Mouse (Mus musculus): ENCODE measurements at regions not wholly inside any gene's neighbourhood (a gene's known extent, or its start where the extent isn't known, plus 50 kb on each side); places are given as distances from the start of the nearest gene placed in this dataset.

GRCm38 (mm10) chr7:121214181-121214580 lies 132.7 kb downstream of the Otoa start:
- no peak for DNase-seq

- no peak for DNase-seq
Observed at GRCm38 (mm10) chr7:121215032-121215431, 133.6 kb downstream of the Otoa start.

DNA sequence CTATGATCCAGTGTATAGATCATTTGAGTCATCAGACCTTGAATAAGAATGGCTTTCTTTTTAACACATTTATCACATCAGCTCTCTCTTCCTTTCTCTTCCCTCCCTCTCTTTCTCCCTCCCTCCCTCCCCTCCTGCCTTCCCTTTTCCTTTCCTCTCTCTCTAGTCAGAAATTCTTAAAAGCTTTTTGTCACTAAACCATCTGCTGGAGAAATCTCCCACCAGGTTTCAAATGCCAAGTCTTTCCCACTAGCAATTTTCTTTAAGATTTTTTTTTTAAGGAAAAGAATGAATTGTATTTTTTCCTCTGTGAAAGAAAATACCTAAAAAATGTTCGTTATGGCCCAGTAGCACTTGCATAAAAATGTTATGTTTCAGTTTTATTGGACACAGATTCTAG lies 134.3 kb downstream of the Otoa start:
- no peak for DNase-seq

DNA sequence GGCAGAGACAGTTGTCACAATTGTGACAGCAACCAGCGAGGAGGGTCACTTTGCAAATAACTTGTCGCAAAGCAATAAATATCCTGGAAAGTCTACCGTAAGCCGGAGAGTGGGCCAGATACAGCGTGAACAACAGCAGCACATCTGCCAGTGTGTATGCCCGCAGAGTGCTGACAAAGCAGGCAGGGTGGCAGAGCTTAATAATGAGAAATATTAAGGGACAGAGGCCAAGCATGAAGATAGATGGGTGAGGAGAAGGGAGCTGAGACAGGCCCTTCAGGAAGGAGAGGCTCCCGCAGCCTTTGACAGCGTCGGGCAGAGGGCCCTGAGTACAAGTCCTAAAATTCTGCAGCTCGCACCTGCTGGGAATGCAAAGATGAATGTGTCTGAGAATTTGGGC lies 136.6 kb downstream of the Otoa start:
- DNase-seq: no peak

DNA sequence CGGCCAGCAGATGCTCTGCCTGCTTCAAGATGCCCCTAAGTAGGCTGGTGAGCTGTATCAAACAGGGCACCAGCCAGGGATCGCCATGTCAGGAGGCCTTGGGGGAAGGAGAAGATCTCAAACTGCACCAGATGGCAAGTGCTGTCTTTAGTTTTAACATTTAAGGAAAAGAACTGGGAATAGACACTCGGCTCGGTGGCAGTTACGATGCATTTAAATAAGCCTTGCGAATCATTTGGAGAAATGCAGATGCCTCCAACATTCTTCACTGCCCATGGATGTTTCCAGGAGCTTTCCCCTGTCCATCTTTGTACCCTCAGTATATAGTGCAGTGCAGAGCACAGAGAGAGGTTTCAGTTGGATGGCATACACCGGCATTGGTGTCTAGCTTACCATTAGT lies 139.7 kb downstream of the Otoa start:
- DNase-seq: no peak

GRCm38 (mm10) chr7:121231881-121232280 lies 150.4 kb downstream of the Otoa start:
- DNase-seq: no peak

- no peak for DNase-seq
Observed at GRCm38 (mm10) chr7:121234831-121235230, 153.4 kb downstream of the Otoa start.

- no peak for DNase-seq
Observed at GRCm38 (mm10) chr7:121239731-121240130, 151.9 kb upstream of the Hs3st2 start.

DNA sequence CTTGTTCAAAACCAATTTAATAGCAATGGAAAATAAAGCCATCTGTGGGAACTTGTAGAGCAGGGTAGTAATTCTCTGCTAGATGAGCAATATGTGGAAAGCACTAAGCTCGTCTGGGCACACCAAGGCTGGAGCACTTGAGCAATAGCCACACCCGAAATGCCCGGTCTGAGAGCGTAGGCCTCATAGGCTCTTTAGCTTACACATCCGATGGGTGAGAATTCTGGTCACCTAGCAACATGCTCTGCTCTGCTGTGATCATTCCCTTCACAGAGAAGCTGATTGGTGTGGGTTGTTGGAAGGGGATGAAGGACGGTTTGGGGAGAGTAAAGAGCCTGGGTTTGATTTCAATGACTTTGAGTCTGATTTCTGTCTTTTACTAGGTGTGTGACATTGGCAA lies 143.8 kb upstream of the Hs3st2 start:
- DNase-seq: no peak

DNA sequence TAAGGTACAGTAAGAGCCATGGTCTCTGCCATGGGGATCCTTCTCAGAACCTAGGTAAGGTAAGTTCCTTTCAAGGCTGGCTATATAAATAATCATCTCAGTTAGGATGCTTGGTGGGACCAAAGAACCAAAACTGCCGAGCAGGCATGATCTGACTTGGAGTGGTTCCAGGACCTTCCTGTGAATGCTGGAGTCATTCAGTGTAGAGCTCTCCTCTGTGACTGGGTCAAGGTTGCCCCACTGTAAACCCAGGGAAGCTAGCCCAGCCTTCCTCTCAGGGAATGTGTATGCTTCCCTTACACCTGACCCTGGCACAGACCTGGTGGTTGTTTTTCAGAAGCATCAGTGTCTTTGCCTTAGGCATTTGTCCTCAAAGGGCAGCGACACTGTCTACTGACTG lies 134.2 kb upstream of the Hs3st2 start:
- DNase-seq: peak; percentile 6

- peak; percentile 57 for DNase-seq
Observed at GRCm38 (mm10) chr7:121258826-121259496, 132.7 kb upstream of the Hs3st2 start.

- DNase-seq: no peak
Observed at GRCm38 (mm10) chr7:121259497-121260009, 132.1 kb upstream of the Hs3st2 start.

DNA sequence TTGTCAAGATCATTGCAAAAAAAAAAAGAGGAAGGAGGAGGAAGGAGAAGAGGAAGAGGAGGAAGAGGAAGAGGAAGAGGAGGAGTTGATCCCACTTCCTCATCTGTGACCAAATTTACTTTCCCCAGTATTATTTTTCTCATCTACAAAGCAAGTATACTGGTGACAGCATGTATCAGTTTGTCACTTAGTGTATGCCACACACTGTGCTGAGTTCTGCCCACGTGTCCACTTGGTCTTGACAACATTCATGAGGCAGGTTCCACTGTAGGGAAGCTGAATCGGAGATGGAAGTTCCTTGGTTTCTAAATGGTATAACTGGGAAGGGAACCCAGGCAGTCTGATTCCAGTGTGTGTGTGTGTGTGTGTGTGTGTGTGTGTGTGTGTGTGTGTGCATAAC lies 122.3 kb upstream of the Hs3st2 start:
- no peak for DNase-seq

DNA sequence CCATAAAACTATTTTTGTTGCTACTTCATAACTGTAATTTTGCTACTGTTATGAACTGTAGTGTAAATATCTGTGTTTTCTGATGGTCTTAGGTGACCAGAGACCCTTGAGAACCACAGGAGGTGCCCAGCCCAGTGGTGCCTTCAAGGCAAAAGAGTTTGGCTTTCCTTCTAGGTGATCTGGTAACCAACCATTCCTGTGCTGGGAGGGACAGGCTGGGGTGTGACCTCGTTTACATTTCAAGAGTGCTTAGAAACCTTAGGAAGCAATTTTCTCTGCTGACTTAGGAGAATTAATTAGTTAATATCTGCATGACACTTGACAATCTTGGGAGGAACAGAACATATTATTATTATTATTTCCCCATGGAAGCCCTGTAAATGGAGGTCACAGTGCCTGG lies 111.1 kb upstream of the Hs3st2 start:
- DNase-seq: no peak

GRCm38 (mm10) chr7:121282154-121282553 lies 109.5 kb upstream of the Hs3st2 start:
- no peak for DNase-seq

DNA sequence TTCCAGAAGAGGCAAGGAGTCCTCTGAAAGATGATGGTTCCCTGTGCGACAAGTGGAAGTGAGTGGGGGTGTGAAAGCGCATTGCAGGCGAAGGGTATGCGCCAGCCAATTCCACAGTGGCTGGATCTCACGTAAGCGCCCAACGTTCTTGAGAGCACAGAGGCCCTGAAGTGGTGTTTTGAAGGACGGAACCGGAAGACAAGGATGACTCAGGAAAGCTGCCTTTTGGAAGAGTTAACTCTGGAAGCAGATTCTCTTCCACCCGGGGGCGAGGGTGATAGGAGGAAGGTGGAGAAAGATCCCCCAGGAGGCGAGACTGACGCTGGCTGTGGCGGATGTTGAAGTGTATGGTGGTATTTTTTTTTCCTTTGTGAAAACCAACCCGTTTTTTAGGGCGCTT lies 101.9 kb upstream of the Hs3st2 start:
- no peak for DNase-seq

DNA sequence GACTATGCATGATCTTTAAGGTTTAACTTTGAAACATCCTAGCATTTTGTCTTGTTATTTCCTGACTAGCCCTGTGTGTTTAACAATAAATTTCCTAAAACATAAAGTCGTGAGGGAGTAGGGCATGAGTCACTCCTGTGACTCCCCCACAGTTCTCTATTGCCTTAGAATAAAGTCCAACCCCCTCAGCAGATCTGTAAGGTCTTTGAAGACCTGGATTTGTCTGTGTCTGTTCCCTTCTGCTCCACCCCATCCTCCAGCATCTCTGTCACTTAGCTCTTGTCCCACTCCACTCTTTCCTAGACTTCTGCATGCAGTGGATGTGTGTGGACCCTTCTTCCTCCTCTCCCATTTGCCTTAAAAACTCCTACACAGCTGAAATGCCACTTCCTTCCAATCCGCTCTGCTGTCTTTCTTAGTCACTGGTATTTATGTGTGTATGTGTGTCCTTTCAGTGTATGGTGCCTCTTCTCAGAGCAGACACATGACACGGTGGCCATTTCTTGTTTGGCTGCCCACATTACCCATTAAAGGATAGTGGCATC lies 95.4 kb upstream of the Hs3st2 start:
- DNase-seq: no peak

- DNase-seq: no peak
Observed at GRCm38 (mm10) chr7:121312961-121313587, 78.6 kb upstream of the Hs3st2 start.

- no peak for DNase-seq
Observed at GRCm38 (mm10) chr7:121314521-121314920, 77.1 kb upstream of the Hs3st2 start.

DNA sequence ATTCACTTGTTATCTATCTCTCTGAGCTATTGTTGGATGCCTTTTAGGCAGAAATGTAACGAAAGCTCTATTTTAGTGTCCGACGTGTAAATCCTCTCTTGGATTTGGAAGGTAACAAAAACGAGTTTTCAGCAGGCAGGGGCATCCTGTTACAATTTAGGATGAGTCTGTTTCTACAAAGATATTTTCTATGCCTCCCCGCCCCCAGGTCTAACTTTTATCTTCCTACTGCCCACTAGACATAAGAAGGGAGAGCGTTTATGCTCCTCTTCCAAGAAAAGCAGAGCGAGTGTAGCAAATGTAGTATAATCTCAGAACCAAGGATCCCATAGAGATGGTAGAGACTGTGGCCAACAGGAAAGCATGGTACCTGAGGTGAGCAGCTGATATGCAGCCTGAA lies 62.4 kb upstream of the Hs3st2 start:
- no peak for DNase-seq

DNA sequence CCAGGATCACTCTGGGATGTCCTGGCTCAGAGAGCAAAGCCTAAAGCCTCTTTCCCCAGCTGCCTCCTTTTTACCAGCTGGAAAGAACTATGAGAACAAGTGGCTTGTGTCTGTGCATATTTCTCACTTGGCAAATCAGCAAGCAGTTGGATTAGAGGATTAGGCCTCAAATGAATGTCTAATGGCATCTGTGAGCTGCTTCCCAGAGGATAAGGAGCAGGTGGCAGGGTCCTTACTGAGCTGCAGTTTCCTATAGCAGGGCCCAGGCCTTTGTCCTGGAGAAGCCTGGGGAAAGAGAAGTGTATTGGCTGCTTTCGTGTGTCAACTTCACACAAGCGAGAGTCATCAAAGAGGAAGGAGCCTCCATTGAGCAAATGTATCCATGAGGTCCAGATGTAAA lies 59.1 kb upstream of the Hs3st2 start:
- DNase-seq: no peak

DNA sequence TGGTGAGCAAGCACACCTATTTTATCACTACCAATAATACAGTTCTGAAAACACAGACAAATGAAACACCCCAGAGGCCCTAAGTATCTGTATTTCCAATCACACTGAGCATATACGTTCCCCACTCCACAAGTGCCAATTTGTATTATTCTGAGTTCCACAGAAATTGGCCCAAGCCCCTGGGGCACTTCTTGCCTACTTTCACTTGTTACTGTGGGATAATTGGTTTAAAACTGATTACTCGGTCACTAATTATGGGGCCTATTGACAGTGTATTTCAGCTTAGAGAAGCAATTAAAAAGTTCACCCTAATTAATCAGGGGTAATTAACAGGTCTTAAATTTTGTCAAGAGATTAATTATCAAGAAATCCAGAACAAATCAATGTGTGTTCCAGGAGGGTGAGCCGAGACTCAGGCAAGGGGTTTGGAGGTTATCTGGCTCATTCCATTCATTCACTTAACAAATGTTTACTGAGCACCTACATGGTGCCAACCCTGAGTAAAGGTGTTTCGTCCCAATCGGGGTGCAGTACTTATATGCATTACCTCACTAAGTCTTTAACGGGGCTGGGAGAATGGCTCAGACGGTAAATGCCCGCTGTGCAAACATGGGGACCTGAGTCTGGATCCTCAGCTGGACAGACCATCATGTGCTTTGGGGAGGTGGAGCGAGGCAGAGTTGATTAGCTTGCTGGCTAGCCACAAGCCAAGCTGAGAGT lies 56.1 kb upstream of the Hs3st2 start:
- DNase-seq: no peak

DNA sequence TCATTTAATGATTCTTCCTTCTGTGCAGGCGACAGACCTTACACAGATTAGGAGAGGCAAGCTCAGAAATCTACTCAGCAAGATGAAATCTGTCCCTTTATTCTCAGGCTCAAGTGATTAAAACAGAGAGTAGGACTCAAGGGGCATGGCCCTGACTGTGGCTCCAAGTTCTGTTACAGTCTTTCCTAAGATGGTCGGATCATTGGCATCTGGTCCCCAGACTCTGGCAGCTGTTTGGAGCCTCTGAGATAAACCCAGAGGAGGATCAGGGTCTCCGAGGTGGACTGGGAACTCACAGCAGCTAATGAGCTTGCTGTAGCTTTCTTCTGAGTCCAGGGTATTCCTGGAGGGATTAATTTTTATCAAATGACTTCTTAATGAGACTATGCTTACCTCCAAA lies 51.7 kb upstream of the Hs3st2 start:
- no peak for DNase-seq

All from adrenal gland, adult 2 months (tissue).